Mouse (Mus musculus): ENCODE results near the gene Xrn1.
"Not testable (repeated sequence)": the region's sequence is repeated elsewhere in the genome, so short reads cannot be mapped to it uniquely, and the experiment has no call there.

Gene Xrn1

GRCm38 (mm10) chr9:96051501-96051900 is 96.9 kb downstream of the Xrn1 start:
- DNase-seq (ENCODE audit: low spot score): no peak

GRCm38 (mm10) chr9:96054878-96055277 is 100.3 kb downstream of the Xrn1 start:
- DNase-seq (ENCODE audit: low spot score): no peak

- no peak for DNase-seq (ENCODE audit: low spot score)
Measured at GRCm38 (mm10) chr9:96056417-96057223, 102.1 kb downstream of the Xrn1 start.

- DNase-seq (ENCODE audit: low spot score): no peak
Measured at GRCm38 (mm10) chr9:96063083-96063802, 108.7 kb downstream of the Xrn1 start.

GRCm38 (mm10) chr9:96063803-96064475 is 109.4 kb downstream of the Xrn1 start:
- DNase-seq (ENCODE audit: low spot score): no peak

GRCm38 (mm10) chr9:96067507-96067906 is 112.9 kb downstream of the Xrn1 start:
- no peak for DNase-seq (ENCODE audit: low spot score)

GRCm38 (mm10) chr9:96078752-96079315 is 124.3 kb downstream of the Xrn1 start:
- no peak for DNase-seq (ENCODE audit: low spot score)

GRCm38 (mm10) chr9:96085293-96085692 is 130.7 kb downstream of the Xrn1 start:
- DNase-seq (ENCODE audit: low spot score): no peak

- no peak for DNase-seq (ENCODE audit: low spot score)
Measured at GRCm38 (mm10) chr9:96087671-96088070, 133.1 kb downstream of the Xrn1 start.

GRCm38 (mm10) chr9:96088456-96088855 is 133.9 kb downstream of the Xrn1 start:
- not testable (repeated sequence) for DNase-seq (ENCODE audit: low spot score)

GRCm38 (mm10) chr9:96092637-96093036 is 138.1 kb downstream of the Xrn1 start:
- not testable (repeated sequence) for DNase-seq (ENCODE audit: low spot score)

GRCm38 (mm10) chr9:96093221-96093620 is 138.7 kb downstream of the Xrn1 start:
- DNase-seq (ENCODE audit: low spot score): no peak

- no peak for DNase-seq (ENCODE audit: low spot score)
Measured at GRCm38 (mm10) chr9:96094341-96094740, 139.8 kb downstream of the Xrn1 start.

GRCm38 (mm10) chr9:96095192-96095591 is 140.6 kb downstream of the Xrn1 start:
- DNase-seq (ENCODE audit: low spot score): no peak

- DNase-seq (ENCODE audit: low spot score): no peak
Measured at GRCm38 (mm10) chr9:96102846-96103245, 148.3 kb downstream of the Xrn1 start.
